Mouse (Mus musculus): ENCODE measurements at regions not wholly inside any gene's neighbourhood (a gene's known extent, or its start where the extent isn't known, plus 50 kb on each side); places are given as distances from the start of the nearest gene placed in this dataset.

DNA sequence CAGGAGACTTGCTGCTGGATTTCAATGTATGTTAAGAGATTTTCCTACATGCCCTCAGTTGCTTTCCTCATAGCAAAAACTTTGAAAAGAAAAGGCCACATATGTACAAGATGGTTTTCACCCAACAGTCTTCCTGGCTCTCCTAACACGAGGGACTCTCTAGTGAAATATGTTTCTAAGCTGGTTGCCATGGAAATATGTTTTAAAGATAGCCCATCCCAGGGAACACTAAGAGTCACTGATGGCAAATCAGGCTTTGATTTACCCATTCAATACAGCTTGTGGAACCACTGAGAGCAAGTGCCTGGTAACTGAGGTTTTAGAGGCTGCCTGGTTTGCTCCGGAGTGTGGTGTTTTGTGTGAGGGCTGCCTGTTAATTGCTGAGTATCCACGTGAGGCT is 547.3 kb upstream of the Nbea start:
- no peaks in the 10 kb centered on the region for H3K36me3 ChIP-seq (ENCODE audit: control insufficient read depth, insufficient read depth, low read length)
- no peaks in the 10 kb centered on the region for H3K9me3 ChIP-seq (ENCODE audit: control insufficient read depth, low read length)
- no peak for ATAC-seq (replicated peaks; ENCODE audit: low FRiP score)
- no peaks in the 10 kb centered on the region for H3K4me1 ChIP-seq (replicated peaks; ENCODE audit: control insufficient read depth, insufficient read depth, low read length)
- no peak overlapping the region for H3K27ac ChIP-seq (ENCODE audit: low read depth, low read length)
- no peak overlapping the region for H3K9ac ChIP-seq (ENCODE audit: low read depth, low read length)
- no peak overlapping the region for H3K4me2 ChIP-seq
- no peaks in the 10 kb centered on the region for H3K27me3 ChIP-seq (replicated peaks; ENCODE audit: control insufficient read depth, insufficient read depth, low read length)
- no peak for DNase-seq (ENCODE audit: low spot score)
- 66% methylated on average over 3 of the region's 3 CpGs for WGBS
- no peak overlapping the region for H3K4me3 ChIP-seq (ENCODE audit: low read depth, low read length)

- no peak for DNase-seq (ENCODE audit: low spot score)
- H3K27ac ChIP-seq (ENCODE audit: low read depth, low read length), result no peak overlapping the region
- ATAC-seq (replicated peaks; ENCODE audit: low FRiP score), result no peak
- no peaks in the 10 kb centered on the region for H3K9me3 ChIP-seq (ENCODE audit: control insufficient read depth, low read length)
- no peaks in the 10 kb centered on the region for H3K4me1 ChIP-seq (replicated peaks; ENCODE audit: control insufficient read depth, insufficient read depth, low read length)
- no peak overlapping the region for H3K9ac ChIP-seq (ENCODE audit: low read depth, low read length)
- no peaks in the 10 kb centered on the region for H3K36me3 ChIP-seq (ENCODE audit: control insufficient read depth, insufficient read depth, low read length)
- H3K27me3 ChIP-seq (replicated peaks; ENCODE audit: control insufficient read depth, insufficient read depth, low read length), result no peaks in the 10 kb centered on the region
- no peak overlapping the region for H3K4me3 ChIP-seq (ENCODE audit: low read depth, low read length)
- no peak overlapping the region for H3K4me2 ChIP-seq
Observed at GRCm38 (mm10) chr3:56724991-56725390, 541.5 kb upstream of the Nbea start.

GRCm38 (mm10) chr3:56708260-56708659 is 524.8 kb upstream of the Nbea start:
- H3K4me2 ChIP-seq, result no peak overlapping the region
- ATAC-seq (replicated peaks; ENCODE audit: low FRiP score), result no peak
- no peak overlapping the region for H3K9ac ChIP-seq (ENCODE audit: low read depth, low read length)
- no peak overlapping the region for H3K27ac ChIP-seq (ENCODE audit: low read depth, low read length)
- 71% methylated on average over 1 of the region's 1 CpGs for WGBS
- H3K27me3 ChIP-seq (replicated peaks; ENCODE audit: control insufficient read depth, insufficient read depth, low read length), result no peaks in the 10 kb centered on the region
- no peak for DNase-seq (ENCODE audit: low spot score)
- H3K9me3 ChIP-seq (ENCODE audit: control insufficient read depth, low read length), result no peaks in the 10 kb centered on the region
- H3K36me3 ChIP-seq (ENCODE audit: control insufficient read depth, insufficient read depth, low read length), result no peaks in the 10 kb centered on the region
- H3K4me3 ChIP-seq (ENCODE audit: low read depth, low read length), result no peak overlapping the region
- H3K4me1 ChIP-seq (replicated peaks; ENCODE audit: control insufficient read depth, insufficient read depth, low read length), result no peaks in the 10 kb centered on the region

- DNase-seq (ENCODE audit: low spot score), result no peak
- H3K9ac ChIP-seq (ENCODE audit: low read depth, low read length), result no peak overlapping the region
- H3K4me2 ChIP-seq, result no peak overlapping the region
- H3K9me3 ChIP-seq (ENCODE audit: control insufficient read depth, low read length), result no peaks in the 10 kb centered on the region
- ATAC-seq (replicated peaks; ENCODE audit: low FRiP score), result no peak
- H3K4me1 ChIP-seq (replicated peaks; ENCODE audit: control insufficient read depth, insufficient read depth, low read length), result no peaks in the 10 kb centered on the region
- WGBS, result 90% methylated on average over 3 of the region's 3 CpGs
- no peak overlapping the region for H3K4me3 ChIP-seq (ENCODE audit: low read depth, low read length)
- no peaks in the 10 kb centered on the region for H3K27me3 ChIP-seq (replicated peaks; ENCODE audit: control insufficient read depth, insufficient read depth, low read length)
- no peak overlapping the region for H3K27ac ChIP-seq (ENCODE audit: low read depth, low read length)
- no peaks in the 10 kb centered on the region for H3K36me3 ChIP-seq (ENCODE audit: control insufficient read depth, insufficient read depth, low read length)
Observed at GRCm38 (mm10) chr3:56707312-56707711, 523.8 kb upstream of the Nbea start.

DNA sequence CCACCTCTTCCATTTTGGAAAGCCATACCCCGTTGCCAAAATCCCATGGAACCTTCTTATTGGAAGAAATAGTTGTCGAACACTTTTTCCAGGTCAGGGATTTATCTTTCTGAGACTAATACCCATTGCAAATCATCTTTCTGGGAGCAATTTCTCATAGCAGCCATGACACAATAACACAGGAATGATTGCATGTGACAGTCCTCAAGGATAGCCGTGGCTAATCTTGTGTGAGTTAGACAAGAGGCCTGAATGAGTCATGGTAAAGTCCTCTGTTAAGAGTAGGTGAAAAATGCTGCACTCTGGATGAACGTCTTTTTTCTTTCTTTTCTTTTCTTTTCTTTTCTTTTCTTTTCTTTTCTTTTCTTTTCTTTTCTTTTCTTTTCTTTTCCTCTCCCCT is 522.5 kb upstream of the Nbea start:
- 82% methylated on average over 4 of the region's 4 CpGs for WGBS
- Histone ChIP-seq H3K27me3 (replicated peaks; ENCODE audit: control insufficient read depth, insufficient read depth, low read length) (no peaks in the 10 kb centered on the region), H3K36me3 (ENCODE audit: control insufficient read depth, insufficient read depth, low read length) (no peaks in the 10 kb centered on the region), H3K4me1 (replicated peaks; ENCODE audit: control insufficient read depth, insufficient read depth, low read length) (no peaks in the 10 kb centered on the region), H3K9ac (ENCODE audit: low read depth, low read length) (no peak overlapping the region), H3K27ac (ENCODE audit: low read depth, low read length) (no peak overlapping the region), H3K9me3 (ENCODE audit: control insufficient read depth, low read length) (no peaks in the 10 kb centered on the region), H3K4me2 (no peak overlapping the region), H3K4me3 (ENCODE audit: low read depth, low read length) (no peak overlapping the region)
- DNase-seq (ENCODE audit: low spot score) (no peak), ATAC-seq (replicated peaks; ENCODE audit: low FRiP score) (no peak)

DNA sequence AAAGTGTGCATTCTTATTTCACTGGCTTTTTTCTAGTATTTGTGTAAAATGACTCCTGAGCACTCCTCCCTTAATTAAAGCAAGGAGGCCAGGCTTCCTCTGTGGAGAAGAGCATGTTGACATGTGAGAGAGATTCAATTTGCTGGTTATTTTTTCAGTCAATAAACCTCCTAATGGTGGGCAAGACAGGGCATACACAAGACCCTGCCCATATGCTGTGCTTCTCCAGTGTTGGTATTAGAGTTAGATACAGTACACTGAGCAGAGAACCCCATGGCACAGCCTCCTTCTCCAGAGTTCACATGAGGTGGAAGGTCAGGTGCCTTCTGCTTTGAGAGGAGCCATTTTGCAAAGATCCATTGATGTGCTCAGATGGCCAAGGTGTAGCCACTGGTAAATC is 515.4 kb upstream of the Nbea start:
- Histone ChIP-seq H3K4me3 (ENCODE audit: low read depth, low read length) (no peak overlapping the region), H3K4me1 (replicated peaks; ENCODE audit: control insufficient read depth, insufficient read depth, low read length) (no peaks in the 10 kb centered on the region), H3K36me3 (ENCODE audit: control insufficient read depth, insufficient read depth, low read length) (no peaks in the 10 kb centered on the region), H3K27me3 (replicated peaks; ENCODE audit: control insufficient read depth, insufficient read depth, low read length) (no peaks in the 10 kb centered on the region), H3K4me2 (no peak overlapping the region), H3K27ac (ENCODE audit: low read depth, low read length) (no peak overlapping the region), H3K9me3 (ENCODE audit: control insufficient read depth, low read length) (no peaks in the 10 kb centered on the region), H3K9ac (ENCODE audit: low read depth, low read length) (no peak overlapping the region)
- DNase-seq (ENCODE audit: low spot score) (no peak), ATAC-seq (replicated peaks; ENCODE audit: low FRiP score) (no peak)

- Histone ChIP-seq H3K27ac (ENCODE audit: low read depth, low read length) (no peak overlapping the region), H3K27me3 (replicated peaks; ENCODE audit: control insufficient read depth, insufficient read depth, low read length) (no peaks in the 10 kb centered on the region), H3K4me2 (no peak overlapping the region), H3K4me3 (ENCODE audit: low read depth, low read length) (no peak overlapping the region), H3K36me3 (ENCODE audit: control insufficient read depth, insufficient read depth, low read length) (no peaks in the 10 kb centered on the region), H3K9ac (ENCODE audit: low read depth, low read length) (no peak overlapping the region), H3K4me1 (replicated peaks; ENCODE audit: control insufficient read depth, insufficient read depth, low read length) (no peaks in the 10 kb centered on the region), H3K9me3 (ENCODE audit: control insufficient read depth, low read length) (no peaks in the 10 kb centered on the region)
- DNase-seq (ENCODE audit: low spot score), result no peak
- ATAC-seq (replicated peaks; ENCODE audit: low FRiP score), result no peak
- WGBS, result 50% methylated on average over 1 of the region's 1 CpGs
Observed at GRCm38 (mm10) chr3:56698248-56698647, 514.7 kb upstream of the Nbea start.

DNA sequence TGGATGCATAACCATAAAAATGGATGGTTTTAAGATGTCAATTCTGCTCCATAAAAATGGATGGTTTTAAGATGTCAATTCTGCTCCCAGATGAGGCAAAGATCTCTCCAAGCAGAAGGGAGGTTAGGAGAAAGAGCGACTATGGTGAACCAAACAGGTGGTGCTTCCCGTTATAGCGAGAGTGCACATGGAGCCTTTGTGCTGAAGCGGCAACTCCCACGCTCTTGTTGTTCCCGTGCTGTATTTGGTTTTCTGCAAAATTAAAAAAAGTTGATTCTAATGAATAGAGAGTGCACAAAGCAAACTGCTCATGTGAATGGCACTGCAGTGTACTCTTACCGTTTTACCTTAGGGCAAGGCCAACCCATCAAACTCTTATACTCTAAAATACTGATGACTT is 497.5 kb upstream of the Nbea start:
- DNase-seq (ENCODE audit: low spot score) (no peak), ATAC-seq (replicated peaks; ENCODE audit: low FRiP score) (no peak)
- H3K27ac ChIP-seq (ENCODE audit: low read depth, low read length), result no peak overlapping the region
- H3K27me3 ChIP-seq (replicated peaks; ENCODE audit: control insufficient read depth, insufficient read depth, low read length), result no peaks in the 10 kb centered on the region
- H3K4me3 ChIP-seq (ENCODE audit: low read depth, low read length), result no peak overlapping the region
- 91% methylated on average over 7 of the region's 7 CpGs for WGBS
- H3K36me3 ChIP-seq (ENCODE audit: control insufficient read depth, insufficient read depth, low read length), result no peaks in the 10 kb centered on the region
- H3K4me1 ChIP-seq (replicated peaks; ENCODE audit: control insufficient read depth, insufficient read depth, low read length), result no peaks in the 10 kb centered on the region
- H3K4me2 ChIP-seq, result no peak overlapping the region
- H3K9ac ChIP-seq (ENCODE audit: low read depth, low read length), result no peak overlapping the region
- no peaks in the 10 kb centered on the region for H3K9me3 ChIP-seq (ENCODE audit: control insufficient read depth, low read length)

GRCm38 (mm10) chr3:56668829-56669228 is 485.3 kb upstream of the Nbea start:
- Histone ChIP-seq H3K9ac (ENCODE audit: low read depth, low read length) (no peak overlapping the region), H3K27me3 (replicated peaks; ENCODE audit: control insufficient read depth, insufficient read depth, low read length) (no peaks in the 10 kb centered on the region), H3K4me3 (ENCODE audit: low read depth, low read length) (no peak overlapping the region), H3K4me2 (no peak overlapping the region), H3K27ac (ENCODE audit: low read depth, low read length) (no peak overlapping the region), H3K9me3 (ENCODE audit: control insufficient read depth, low read length) (no peaks in the 10 kb centered on the region), H3K4me1 (replicated peaks; ENCODE audit: control insufficient read depth, insufficient read depth, low read length) (no peaks in the 10 kb centered on the region), H3K36me3 (ENCODE audit: control insufficient read depth, insufficient read depth, low read length) (no peaks in the 10 kb centered on the region)
- WGBS, result 64% methylated on average over 3 of the region's 3 CpGs
- no peak for ATAC-seq (replicated peaks; ENCODE audit: low FRiP score)
- DNase-seq (ENCODE audit: low spot score), result no peak
